Mouse (Mus musculus) liver, embryonic 12.5 days (tissue): Measurements from ENCODE around the gene Taok3. TPM values are rescaled to one million over a fixed set of nuclear protein-coding genes. Genes with fewer than 3 reads are reported as not detected.

Experiments
- ATAC-seq: fragments of 200-750 bp; cut with Nextera tagmentation; 2 replicates; pipeline ENCODE4 v1.8.0; 2017; ENCODE audit warnings: moderate number of reproducible peaks, mild to moderate bottlenecking, moderate library complexity
- H3K27ac ChIP-seq: fragments of 300-500 bp; sonication (generic); 2 replicates; pipeline ENCODE4 v1.5.1; 2016; ENCODE audit warnings: mild to moderate bottlenecking
- H3K27me3 ChIP-seq: fragments of 300-500 bp; sonication (generic); replicated peaks from 2 replicates; pipeline ENCODE4 v1.6.1; 2016; ENCODE audit warnings: mild to moderate bottlenecking, moderate library complexity
- H3K36me3 ChIP-seq: fragments of 300-500 bp; sonication (generic); 2 replicates; pipeline ENCODE4 v1.6.1; 2016; ENCODE audit warnings: mild to moderate bottlenecking, moderate library complexity
- H3K4me1 ChIP-seq: fragments of 300-500 bp; sonication (generic); 2 replicates; pipeline ENCODE4 v1.6.1; 2016
- H3K4me2 ChIP-seq: fragments of 300-500 bp; sonication (generic); 2 replicates; pipeline ENCODE4 v1.6.1; 2016; ENCODE audit warnings: mild to moderate bottlenecking, moderate library complexity
- H3K4me3 ChIP-seq: fragments of 300-500 bp; sonication (generic); 2 replicates; pipeline ENCODE4 v1.5.1; 2016; ENCODE audit warnings: mild to moderate bottlenecking, moderate library complexity
- H3K9ac ChIP-seq: fragments of 300-500 bp; sonication (generic); 2 replicates; pipeline ENCODE4 v1.6.1; 2016; ENCODE audit warnings: mild to moderate bottlenecking, moderate library complexity
- H3K9me3 ChIP-seq: fragments of 300-500 bp; sonication (generic); replicated peaks from 2 replicates; pipeline ENCODE4 v1.6.1; 2016; ENCODE audit warnings: mild to moderate bottlenecking, moderate library complexity
- WGBS: fragments of 180-500 bp; shearing (Covaris S2); methylation state at CpG from one replicate; pipeline ENCODE4 v1.1.7; 2016; ENCODE audit not compliant: insufficient replicate concordance; 5-methylcytosine and 5-hydroxymethylcytosine counted together
- polyA plus RNA-seq: library from polyadenylated mRNA; unstranded; fragments of >200 nt; fragmentation: Nextera tagmentation; extraction: Ambion mirVana; gene quantifications from 2 replicates; pipeline ENCODE4 v1.2.1, GENCODE M21; 2016

Taok3 gene
- polyA plus RNA-seq, 1 experiment from 2014 or later: 67.9 TPM

DNA sequence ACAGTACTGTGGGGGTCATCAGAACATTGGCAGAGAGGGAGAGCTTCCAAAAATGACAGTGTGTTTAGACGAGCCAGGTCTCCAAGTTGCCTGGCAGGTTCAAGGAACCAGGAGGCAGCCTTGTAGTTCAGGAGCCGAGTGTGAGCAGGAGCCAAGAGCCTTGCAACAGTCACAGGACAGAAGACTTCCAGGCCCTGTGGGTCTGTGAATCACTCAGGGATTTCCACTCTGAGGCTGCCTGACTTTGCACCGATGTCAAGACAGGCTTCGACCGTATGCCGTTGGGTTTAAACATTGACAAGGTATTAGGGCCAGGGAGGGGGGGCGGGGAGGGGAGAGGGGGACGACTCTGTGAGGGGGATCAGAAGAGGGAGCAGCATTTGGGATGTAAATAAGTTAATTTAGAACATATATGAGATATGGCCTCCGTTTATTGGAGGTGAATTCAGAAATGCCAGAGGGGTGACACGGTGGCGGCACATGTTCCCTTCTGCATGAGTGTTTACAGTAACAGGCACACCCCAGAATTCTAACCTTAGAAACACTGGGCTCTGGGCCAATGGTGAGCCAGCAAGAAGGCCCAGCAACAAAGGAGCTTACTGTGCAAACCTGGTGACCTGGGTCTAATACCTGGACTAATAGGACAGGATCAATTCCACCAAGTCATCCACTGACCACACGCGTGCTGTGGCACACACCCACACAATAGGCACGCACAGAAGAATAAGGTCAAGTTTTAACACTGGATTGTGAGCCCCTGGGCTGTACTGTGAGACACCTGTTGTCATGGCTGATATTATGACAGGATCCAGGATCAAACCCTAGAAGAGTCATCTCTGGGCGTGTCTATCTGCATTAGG is 159.1 kb downstream of the Taok3 start:
- peak; percentile 51; the same call in 1 of the 2 replicates for ATAC-seq
- H3K9me3 ChIP-seq: no peaks in the 10 kb centered on the region
- 87% methylated on average over 15 of the region's 15 CpGs for WGBS

DNA sequence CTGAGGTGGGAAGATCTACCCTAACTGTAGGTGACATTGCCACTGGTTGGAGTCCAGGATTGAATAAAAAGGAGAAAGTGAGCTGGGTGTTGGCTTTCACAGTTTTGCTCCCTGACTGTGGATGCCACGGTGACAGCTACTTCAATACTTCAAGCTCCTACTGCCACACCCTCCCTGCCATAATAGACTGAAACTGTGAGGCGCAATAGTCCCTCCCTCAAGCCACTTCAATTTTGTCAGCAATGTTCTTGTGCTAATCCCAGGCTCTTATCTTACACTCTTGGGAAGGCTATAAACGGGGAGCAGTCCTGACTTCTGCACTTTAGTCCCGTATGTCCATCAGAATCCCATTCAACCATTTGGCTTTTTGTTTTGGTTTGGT is 159.7 kb downstream of the Taok3 start:
- no peak overlapping the region for H3K9ac ChIP-seq
- peaks cover 24% of the 10 kb centered on the region for H3K4me1 ChIP-seq
- H3K4me3 ChIP-seq: no peak overlapping the region
- H3K27ac ChIP-seq: no peak overlapping the region
- WGBS: 64% methylated on average over 4 of the region's 4 CpGs
- H3K9me3 ChIP-seq: no peaks in the 10 kb centered on the region
- H3K4me2 ChIP-seq: no peak overlapping the region
- H3K27me3 ChIP-seq: no peaks in the 10 kb centered on the region
- no peak for ATAC-seq
- peaks cover 44% of the 10 kb centered on the region for H3K36me3 ChIP-seq

More for the DNA sequence above, 159.1 kb downstream of the Taok3 start:
- Histone ChIP-seq H3K4me3 (no peak overlapping the region), H3K9ac (no peak overlapping the region), H3K4me2 (no peak overlapping the region), H3K4me1 (peaks cover 18% of the 10 kb centered on the region), H3K27me3 (no peaks in the 10 kb centered on the region), H3K27ac (no peak overlapping the region), H3K36me3 (peaks cover 41% of the 10 kb centered on the region)

DNA sequence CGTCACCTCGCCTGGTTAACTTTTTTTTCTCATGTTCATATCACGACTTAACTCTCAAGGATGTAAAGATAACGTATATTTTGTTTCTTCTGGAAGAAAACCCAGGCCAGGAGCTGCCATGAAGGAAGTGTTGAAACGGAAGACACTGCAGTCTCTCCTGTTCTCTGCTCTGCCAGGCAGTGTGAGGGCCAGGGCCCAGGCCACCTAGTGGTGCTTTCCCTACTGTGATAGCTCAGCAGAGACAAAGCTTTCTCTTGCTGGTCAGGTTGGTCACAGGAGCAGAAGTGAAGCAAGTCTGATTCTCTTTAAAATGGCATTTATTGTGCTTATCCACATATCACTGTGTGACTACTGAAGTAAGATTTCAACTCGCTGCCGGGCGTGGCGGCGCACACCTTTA is 161.6 kb downstream of the Taok3 start:
- H3K4me2 ChIP-seq: no peak overlapping the region
- no peak overlapping the region for H3K27ac ChIP-seq
- H3K36me3 ChIP-seq: peaks cover 50% of the 10 kb centered on the region
- no peaks in the 10 kb centered on the region for H3K9me3 ChIP-seq
- WGBS: 82% methylated on average over 10 of the region's 10 CpGs
- H3K4me3 ChIP-seq: no peak overlapping the region
- H3K4me1 ChIP-seq: peaks cover 42% of the 10 kb centered on the region
- ATAC-seq: no peak
- H3K27me3 ChIP-seq: no peaks in the 10 kb centered on the region
- H3K9ac ChIP-seq: no peak overlapping the region

DNA sequence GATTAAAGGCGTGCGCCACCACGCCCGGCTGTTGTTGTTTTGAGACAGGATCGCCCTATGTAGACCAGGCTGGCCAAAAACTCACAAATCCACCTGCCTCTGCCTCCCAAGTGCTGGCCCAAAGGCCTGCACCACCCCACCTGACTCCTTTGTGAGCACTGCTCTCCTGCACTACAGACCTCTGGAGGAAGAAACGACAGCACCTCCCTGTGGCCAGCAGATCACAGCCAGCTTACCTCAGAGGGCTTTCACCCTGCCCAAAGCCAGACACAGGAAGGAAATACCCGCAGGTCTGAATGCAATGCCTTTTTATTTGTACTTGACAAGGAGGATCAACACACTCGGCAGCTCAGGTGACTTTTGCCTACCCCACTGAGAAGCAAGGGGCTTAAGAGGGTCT is 162.4 kb downstream of the Taok3 start:
- Histone ChIP-seq H3K9ac (no peak overlapping the region), H3K4me1 (peaks cover 49% of the 10 kb centered on the region), H3K36me3 (peaks cover 50% of the 10 kb centered on the region), H3K27me3 (no peaks in the 10 kb centered on the region), H3K27ac (no peak overlapping the region), H3K4me2 (no peak overlapping the region), H3K4me3 (no peak overlapping the region), H3K9me3 (no peaks in the 10 kb centered on the region)
- 78% methylated on average over 8 of the region's 8 CpGs for WGBS
- no peak for ATAC-seq

DNA sequence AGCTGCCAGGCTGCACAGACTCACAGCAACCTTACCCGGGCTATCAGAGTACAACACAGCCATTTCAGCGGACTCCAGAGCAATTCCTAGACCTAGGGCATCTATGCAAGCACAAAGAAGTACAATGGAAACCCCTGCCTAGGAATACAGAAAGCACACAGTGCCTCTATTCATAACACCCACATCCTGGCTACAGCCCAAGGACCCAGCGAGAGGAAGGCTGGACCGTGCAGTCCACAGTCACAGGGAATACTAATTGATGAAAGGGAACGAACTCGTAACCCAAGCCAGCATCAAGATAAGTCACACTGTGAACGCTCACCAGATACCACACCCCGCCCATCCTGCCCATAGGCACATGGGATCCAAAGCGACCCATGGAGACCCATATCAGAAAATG is 164.1 kb downstream of the Taok3 start:
- no peak overlapping the region for H3K9ac ChIP-seq
- H3K4me2 ChIP-seq: no peak overlapping the region
- no peak for ATAC-seq
- peaks cover 59% of the 10 kb centered on the region for H3K4me1 ChIP-seq
- WGBS: 66% methylated on average over 9 of the region's 9 CpGs
- H3K36me3 ChIP-seq: peaks cover 50% of the 10 kb centered on the region
- no peak overlapping the region for H3K27ac ChIP-seq
- no peaks in the 10 kb centered on the region for H3K9me3 ChIP-seq
- no peaks in the 10 kb centered on the region for H3K27me3 ChIP-seq
- H3K4me3 ChIP-seq: no peak overlapping the region

DNA sequence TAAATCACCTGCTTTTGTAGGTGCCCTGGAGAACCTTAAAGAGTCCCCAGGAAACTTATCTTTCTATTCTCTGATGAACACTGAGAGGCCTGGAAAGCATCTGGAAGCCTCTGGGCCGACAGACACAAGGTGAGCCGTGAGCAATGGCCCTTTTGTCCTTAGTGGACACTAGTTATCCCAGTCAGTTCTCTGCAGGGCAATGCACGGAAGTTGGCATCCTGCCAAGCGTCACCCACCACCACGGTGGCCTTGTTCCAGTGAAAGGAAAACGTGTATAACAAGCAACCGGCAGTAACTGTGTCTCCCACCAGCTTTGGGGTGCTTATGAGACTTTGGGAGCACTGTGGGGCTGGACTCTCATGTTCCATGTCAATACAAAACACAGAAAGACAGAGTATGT is 164.8 kb downstream of the Taok3 start:
- Histone ChIP-seq H3K4me2 (no peak overlapping the region), H3K27ac (no peak overlapping the region), H3K4me3 (no peak overlapping the region), H3K9me3 (no peaks in the 10 kb centered on the region), H3K36me3 (peaks cover 50% of the 10 kb centered on the region), H3K9ac (no peak overlapping the region), H3K27me3 (no peaks in the 10 kb centered on the region), H3K4me1 (peaks cover 59% of the 10 kb centered on the region)
- 79% methylated on average over 7 of the region's 7 CpGs for WGBS
- no peak for ATAC-seq

DNA sequence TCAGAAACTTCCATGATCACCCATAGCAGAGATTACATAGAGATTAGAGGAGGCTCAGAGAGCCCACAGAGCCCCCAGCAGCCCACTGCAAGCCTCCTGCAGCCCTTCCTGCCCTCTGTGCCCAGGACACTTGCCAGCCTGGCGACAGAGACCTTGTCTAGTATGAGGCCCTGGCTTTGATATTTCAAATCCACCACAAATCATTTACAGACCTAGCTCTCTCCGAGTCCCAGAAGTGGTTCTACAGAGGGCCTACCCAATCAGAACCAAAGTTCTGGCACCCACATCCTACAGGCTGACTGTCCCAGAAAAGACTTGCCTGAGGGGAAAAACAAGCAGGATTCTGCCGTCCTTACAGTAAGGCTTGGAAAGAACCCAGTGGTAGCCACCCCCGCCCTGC is 165.3 kb downstream of the Taok3 start:
- H3K4me1 ChIP-seq: peaks cover 56% of the 10 kb centered on the region
- H3K27ac ChIP-seq: no peak overlapping the region
- no peak for ATAC-seq
- H3K4me3 ChIP-seq: no peak overlapping the region
- H3K9me3 ChIP-seq: no peaks in the 10 kb centered on the region; the same call in 1 of the 2 replicates
- H3K9ac ChIP-seq: no peak overlapping the region
- no peak overlapping the region for H3K4me2 ChIP-seq
- WGBS: 72% methylated on average over 4 of the region's 4 CpGs
- H3K36me3 ChIP-seq: peaks cover 50% of the 10 kb centered on the region
- no peaks in the 10 kb centered on the region for H3K27me3 ChIP-seq

DNA sequence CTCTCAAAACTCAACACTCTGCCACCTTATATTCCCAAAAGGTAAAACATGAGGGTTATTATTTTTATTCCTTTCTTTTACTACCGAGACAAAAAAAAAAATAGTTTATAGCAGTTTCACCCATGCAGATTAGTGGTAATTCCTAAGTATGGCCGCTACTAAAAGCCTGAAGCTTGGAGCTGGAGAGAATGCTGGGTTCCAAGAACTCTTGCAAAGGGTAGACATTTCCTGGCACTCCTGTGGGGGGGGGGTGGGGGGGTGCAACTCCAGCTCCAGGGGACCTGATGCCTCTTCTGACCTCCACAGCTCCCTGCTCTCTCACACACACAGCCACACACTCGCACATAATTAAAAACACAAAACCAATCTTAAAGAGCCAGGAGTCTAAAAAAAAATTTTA is 166.4 kb downstream of the Taok3 start:
- H3K27me3 ChIP-seq: no peaks in the 10 kb centered on the region
- H3K9ac ChIP-seq: peak overlapping the region; percentile 80
- H3K9me3 ChIP-seq: no peaks in the 10 kb centered on the region; the same call in 1 of the 2 replicates
- peaks cover 44% of the 10 kb centered on the region for H3K36me3 ChIP-seq
- no peak overlapping the region for H3K27ac ChIP-seq
- ATAC-seq: no peak
- H3K4me3 ChIP-seq: peak overlapping the region; percentile 70
- 29% methylated on average over 3 of the region's 3 CpGs for WGBS
- H3K4me2 ChIP-seq: peak overlapping the region; percentile 91
- peaks cover 45% of the 10 kb centered on the region for H3K4me1 ChIP-seq

DNA sequence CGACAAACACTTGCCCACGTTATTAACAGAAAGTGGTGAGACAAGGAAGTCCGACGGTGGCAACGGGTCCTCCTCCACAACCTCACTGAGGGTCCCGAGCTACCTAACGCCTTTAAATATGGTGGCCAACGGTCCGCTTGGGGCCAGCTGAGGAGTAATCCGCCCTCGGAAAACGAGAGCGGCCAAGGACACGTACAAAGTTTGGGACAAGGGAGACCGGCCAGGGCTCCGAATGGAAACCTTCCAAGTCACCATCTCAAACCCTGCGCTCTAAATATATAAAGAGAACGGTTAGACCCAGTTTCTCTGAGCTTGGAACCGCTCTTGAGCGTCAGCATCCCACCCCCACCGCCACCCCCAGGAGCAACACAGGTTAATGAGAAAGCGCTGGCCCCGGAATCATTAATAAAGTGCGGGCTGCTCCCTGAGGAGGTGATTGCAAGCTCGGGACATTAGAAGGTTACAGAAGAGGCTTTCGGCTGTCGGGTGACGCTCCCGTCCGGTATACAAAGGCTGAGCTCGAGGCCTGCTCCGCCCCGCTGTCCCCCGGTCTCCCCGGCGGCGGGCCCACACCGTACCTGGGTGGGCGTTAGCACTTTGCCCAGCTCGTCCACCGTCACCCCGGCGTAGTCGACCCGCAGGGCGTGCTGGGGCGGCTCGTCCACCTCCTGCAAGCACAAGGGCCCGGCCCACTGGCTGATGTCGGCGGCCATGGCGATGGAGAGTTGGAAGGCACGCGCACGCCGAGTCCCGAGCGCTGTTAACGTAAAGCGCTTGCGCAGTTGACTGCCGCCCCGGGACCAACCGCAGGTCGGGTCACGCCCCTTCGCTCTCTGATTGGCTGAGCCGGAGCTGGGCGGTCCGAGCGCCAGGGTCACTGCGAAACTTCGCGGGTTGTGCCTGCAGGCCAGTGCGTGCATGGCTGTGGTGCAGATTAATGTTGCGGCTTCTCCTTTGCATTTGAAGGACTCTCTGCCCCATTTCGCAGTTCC is 167.2 kb downstream of the Taok3 start, which contains the start of gene Pebp1:
Pebp1 (minus strand) TSS at position 795 of the 992 bp plus-strand sequence.
- H3K27ac ChIP-seq: peak within 1 kb of the TSS; percentile 58
- WGBS: under 1% methylated on average over 77 of the region's 77 CpGs
- ATAC-seq: peak; percentile 97

DNA sequence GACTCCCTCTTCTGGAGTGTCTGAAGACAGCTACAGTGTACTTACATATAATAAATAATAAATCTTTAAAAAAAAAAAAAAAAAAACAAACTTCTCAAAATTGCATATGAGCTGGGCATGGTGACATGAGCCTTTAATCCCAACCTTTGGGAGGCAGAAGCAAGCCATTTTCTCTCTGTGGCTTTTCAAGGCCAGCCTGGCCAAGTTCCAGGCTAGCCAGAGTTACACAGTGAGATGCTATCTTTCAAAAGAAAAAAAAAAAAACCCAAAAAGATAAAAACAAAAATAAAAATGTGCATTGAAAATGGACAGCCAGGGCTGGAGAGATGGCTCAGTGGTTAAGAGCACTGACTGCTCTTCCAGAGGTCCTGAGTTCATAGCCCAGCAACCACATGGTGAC is 169.7 kb downstream of the Taok3 start:
- H3K4me1 ChIP-seq: peaks cover 35% of the 10 kb centered on the region
- H3K4me3 ChIP-seq: no peak overlapping the region
- no peak overlapping the region for H3K27ac ChIP-seq
- no peaks in the 10 kb centered on the region; the same call in 1 of the 2 replicates for H3K9me3 ChIP-seq
- no peak overlapping the region for H3K4me2 ChIP-seq
- no peaks in the 10 kb centered on the region for H3K27me3 ChIP-seq
- ATAC-seq: no peak
- H3K36me3 ChIP-seq: peaks cover 14% of the 10 kb centered on the region
- H3K9ac ChIP-seq: no peak overlapping the region

More for the DNA sequence above, 167.2 kb downstream of the Taok3 start, which contains the start of gene Pebp1:
- H3K27me3 ChIP-seq: no peaks in the 10 kb centered on the region
- H3K9ac ChIP-seq: peak within 1 kb of the TSS; percentile 80
- H3K4me3 ChIP-seq: peak within 1 kb of the TSS; percentile 70
- peaks cover 42% of the 10 kb centered on the region for H3K4me1 ChIP-seq
- no peaks in the 10 kb centered on the region; the same call in 1 of the 2 replicates for H3K9me3 ChIP-seq
- peaks cover 36% of the 10 kb centered on the region for H3K36me3 ChIP-seq
- peak within 1 kb of the TSS; percentile 91 for H3K4me2 ChIP-seq

DNA sequence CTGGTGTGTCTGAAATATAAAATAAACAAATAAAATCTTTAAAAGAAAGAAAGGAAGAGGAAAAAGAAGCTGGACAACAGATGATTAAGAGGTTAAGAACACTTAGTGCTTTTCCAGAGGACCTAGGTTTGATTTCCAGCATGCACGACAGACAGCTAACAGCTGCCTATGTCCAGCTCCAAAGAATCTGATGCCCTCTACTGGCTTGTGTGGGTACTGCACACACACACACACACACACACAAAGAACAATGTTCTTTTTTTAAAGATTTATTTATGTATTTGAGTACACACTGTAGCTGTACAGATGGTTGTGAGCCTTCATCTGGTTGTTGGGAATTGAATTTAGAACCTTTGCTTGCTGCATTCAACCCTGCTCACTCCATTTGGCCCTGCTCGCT is 170.2 kb downstream of the Taok3 start:
- 85% methylated on average over 2 of the region's 2 CpGs for WGBS
- H3K27ac ChIP-seq: no peak overlapping the region
- H3K4me1 ChIP-seq: peaks cover 31% of the 10 kb centered on the region
- no peak overlapping the region for H3K9ac ChIP-seq
- H3K9me3 ChIP-seq: no peaks in the 10 kb centered on the region; the same call in 1 of the 2 replicates
- peaks cover 10% of the 10 kb centered on the region for H3K36me3 ChIP-seq
- H3K27me3 ChIP-seq: no peaks in the 10 kb centered on the region
- no peak for ATAC-seq
- no peak overlapping the region for H3K4me3 ChIP-seq
- H3K4me2 ChIP-seq: no peak overlapping the region

DNA sequence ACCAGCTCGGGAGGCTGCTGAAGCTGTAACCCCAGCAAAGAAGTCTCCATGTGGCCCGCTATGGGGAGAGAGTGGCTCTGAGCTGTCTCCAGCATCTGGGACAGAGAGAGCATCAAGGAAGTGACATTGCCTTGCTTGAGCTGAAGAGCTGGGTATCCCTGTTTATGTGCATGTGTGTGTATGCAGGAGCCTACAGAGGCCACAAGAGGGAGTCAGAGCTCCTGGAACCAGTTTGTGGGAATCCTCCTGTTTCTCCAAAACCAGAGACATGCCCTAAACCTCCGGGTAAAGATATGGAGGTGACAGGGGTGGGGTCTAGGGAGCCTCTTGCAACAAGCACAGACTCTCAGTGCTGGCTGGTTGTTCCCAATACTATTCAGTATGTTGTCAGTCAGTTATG is 171.4 kb downstream of the Taok3 start:
- H3K9me3 ChIP-seq: no peaks in the 10 kb centered on the region; the same call in 1 of the 2 replicates
- H3K4me3 ChIP-seq: no peak overlapping the region
- H3K36me3 ChIP-seq: no peaks in the 10 kb centered on the region
- WGBS: 68% methylated on average over 3 of the region's 3 CpGs
- H3K27me3 ChIP-seq: no peaks in the 10 kb centered on the region
- H3K9ac ChIP-seq: no peak overlapping the region
- ATAC-seq: no peak
- peaks cover 19% of the 10 kb centered on the region for H3K4me1 ChIP-seq
- H3K27ac ChIP-seq: no peak overlapping the region
- no peak overlapping the region for H3K4me2 ChIP-seq
